Mouse (Mus musculus): ENCODE data around the gene Ndufs8. TPM values are rescaled to one million over a fixed set of nuclear protein-coding genes. Genes with fewer than 3 reads are reported as not detected.
A peak's percentile ranks its signal among the peaks of the same experiment; 100 is the strongest.

Ndufs8 gene
- polyA plus RNA-seq, 1 experiment from 2014 or later: 225 TPM

DNA sequence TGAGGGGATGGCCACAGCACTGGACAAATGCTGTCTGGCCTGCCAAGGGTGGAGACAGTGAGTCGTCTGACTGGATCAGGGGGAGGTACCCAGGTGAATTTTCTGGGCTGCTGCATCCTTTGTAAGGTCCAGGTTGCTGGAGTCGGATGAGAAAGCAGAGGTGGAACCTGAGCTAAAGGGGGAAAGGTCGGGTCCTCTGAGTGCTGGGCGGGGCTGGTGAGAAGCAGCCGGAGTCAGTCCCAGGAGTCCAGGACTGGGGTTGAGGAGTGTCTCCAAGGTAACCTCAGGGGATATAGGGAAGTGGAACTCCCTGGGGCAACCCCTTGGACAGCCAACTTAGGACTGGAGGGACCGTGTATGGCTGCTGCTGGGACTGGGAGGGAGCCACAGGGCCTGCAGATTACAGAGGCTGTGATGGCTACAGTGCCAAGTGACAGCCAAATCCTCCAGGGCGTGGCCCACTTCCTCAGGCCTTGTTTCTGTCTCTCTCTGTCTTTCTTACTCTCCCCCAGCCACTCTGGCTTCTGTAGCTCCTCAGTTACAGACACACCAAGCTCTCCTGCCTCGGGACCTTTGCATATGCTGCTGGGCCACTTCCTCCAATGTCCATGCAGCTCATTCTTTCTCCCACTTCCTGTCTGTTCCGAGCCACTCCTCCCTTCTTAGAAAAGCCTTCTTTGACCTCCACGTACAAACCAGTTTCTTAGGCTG is 10.2 kb upstream of the Ndufs8 start:
- ATAC-seq (no peak), DNase-seq (ENCODE audit: low spot score) (no peak)
- no peak overlapping the region for H3K4me2 ChIP-seq (replicated peaks; ENCODE audit: low read depth, low read length)
- peak overlapping the region; percentile 66; the same call in 1 of the 2 replicates for H3K27ac ChIP-seq (ENCODE audit: low read length)
- 43% methylated on average over 10 of the region's 10 CpGs for WGBS
- H3K9ac ChIP-seq (replicated peaks; ENCODE audit: low read depth): no peak overlapping the region
- H3K27me3 ChIP-seq (replicated peaks; ENCODE audit: insufficient read depth, low read length): no peaks in the 10 kb centered on the region
- H3K4me3 ChIP-seq (ENCODE audit: low read depth, low read length): no peak overlapping the region
- H3K9me3 ChIP-seq (ENCODE audit: low read length): no peaks in the 10 kb centered on the region
- no peaks in the 10 kb centered on the region for H3K36me3 ChIP-seq (ENCODE audit: insufficient read depth, low read length)
- peaks cover 17% of the 10 kb centered on the region; the same call in 1 of the 2 replicates for H3K4me1 ChIP-seq (ENCODE audit: insufficient read depth, low read depth, low read length)
- TF ChIP-seq CTCF (IDR thresholded peaks at IDR 0.05) (no peak), EP300 (IDR thresholded peaks at IDR 0.05) (no peak)

DNA sequence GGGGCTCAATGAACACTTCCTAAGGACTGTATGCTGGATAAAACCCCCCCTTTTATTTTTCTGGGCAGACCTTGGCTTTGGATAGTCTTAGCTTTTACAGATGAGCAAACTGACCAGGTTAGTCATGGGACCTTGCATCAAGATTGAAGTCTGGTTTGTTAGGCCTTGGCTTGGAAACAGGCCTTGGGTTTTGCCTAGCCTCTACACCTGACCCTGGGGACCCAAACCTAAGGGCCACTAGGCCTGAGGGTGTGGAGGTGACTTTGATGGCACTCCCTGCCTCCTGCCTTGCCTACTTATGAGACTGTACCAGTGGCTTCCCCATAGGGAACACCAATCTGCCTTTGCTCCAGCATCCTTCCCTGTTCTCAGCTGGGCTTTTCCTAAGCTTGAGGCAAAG is 7.4 kb upstream of the Ndufs8 start:
- Histone ChIP-seq H3K4me3 (ENCODE audit: low read depth, low read length) (no peak overlapping the region), H3K9ac (replicated peaks; ENCODE audit: low read depth) (no peak overlapping the region), H3K36me3 (ENCODE audit: insufficient read depth, low read length) (no peaks in the 10 kb centered on the region), H3K9me3 (ENCODE audit: low read length) (no peaks in the 10 kb centered on the region), H3K27ac (ENCODE audit: low read length) (no peak overlapping the region), H3K4me1 (ENCODE audit: insufficient read depth, low read depth, low read length) (peaks cover 17% of the 10 kb centered on the region; the same call in 1 of the 2 replicates), H3K27me3 (replicated peaks; ENCODE audit: insufficient read depth, low read length) (no peaks in the 10 kb centered on the region), H3K4me2 (replicated peaks; ENCODE audit: low read depth, low read length) (no peak overlapping the region)
- no peak for TF ChIP-seq CTCF (IDR thresholded peaks at IDR 0.05)
- no peak for TF ChIP-seq EP300 (IDR thresholded peaks at IDR 0.05)
- no peak for ATAC-seq
- DNase-seq (ENCODE audit: low spot score): no peak

DNA sequence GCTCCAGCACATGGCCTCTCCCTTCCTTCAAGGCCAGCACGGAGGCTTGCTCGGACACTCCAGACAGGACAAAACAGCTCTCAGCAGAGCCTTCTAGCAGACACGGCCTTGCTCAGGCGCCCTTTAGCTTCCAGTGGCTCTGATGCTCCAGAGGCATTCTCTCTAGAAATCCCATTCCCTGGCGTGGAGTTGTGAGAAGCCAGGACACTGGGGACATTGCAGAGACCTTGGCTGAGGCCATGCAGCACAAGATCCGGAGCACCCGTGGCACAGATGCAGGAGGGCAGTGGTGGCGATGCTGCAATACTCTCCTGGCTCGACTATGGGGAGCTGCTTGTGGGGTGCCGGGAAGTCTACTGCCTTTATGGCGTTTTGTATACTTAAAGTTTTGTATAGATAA is 4.2 kb upstream of the Ndufs8 start:
- Histone ChIP-seq H3K4me3 (ENCODE audit: low read depth, low read length) (no peak overlapping the region), H3K27me3 (replicated peaks; ENCODE audit: insufficient read depth, low read length) (no peaks in the 10 kb centered on the region), H3K4me1 (ENCODE audit: insufficient read depth, low read depth, low read length) (peaks cover 7% of the 10 kb centered on the region; the same call in 1 of the 2 replicates), H3K9me3 (ENCODE audit: low read length) (no peaks in the 10 kb centered on the region), H3K36me3 (ENCODE audit: insufficient read depth, low read length) (no peaks in the 10 kb centered on the region), H3K4me2 (replicated peaks; ENCODE audit: low read depth, low read length) (no peak overlapping the region), H3K9ac (replicated peaks; ENCODE audit: low read depth) (no peak overlapping the region), H3K27ac (ENCODE audit: low read length) (no peak overlapping the region)
- ATAC-seq: no peak
- no peak for TF ChIP-seq EP300 (IDR thresholded peaks at IDR 0.05)
- no peak for TF ChIP-seq CTCF (IDR thresholded peaks at IDR 0.05)
- WGBS: 62% methylated on average over 11 of the region's 11 CpGs
- no peak for DNase-seq (ENCODE audit: low spot score)

DNA sequence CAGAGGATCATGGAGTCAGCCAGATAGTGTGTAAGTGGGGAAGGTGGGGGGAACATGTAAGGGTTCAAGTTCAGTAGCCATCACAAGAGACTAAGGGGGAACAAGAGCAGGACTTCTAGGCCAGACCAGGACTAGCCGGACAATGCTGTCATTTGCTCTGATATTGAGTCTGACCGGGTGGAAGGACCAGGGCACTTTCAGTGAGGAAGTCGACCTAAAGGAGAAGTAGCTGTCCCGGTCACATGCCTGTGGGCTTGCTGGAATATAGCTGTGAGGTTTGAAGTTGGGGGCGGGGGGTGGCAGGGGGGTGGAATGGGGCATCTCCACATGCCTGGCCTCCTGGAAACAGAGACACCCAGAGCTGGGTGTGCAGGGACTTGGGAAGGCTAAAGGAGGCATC is 2.0 kb upstream of the Ndufs8 start:
- H3K36me3 ChIP-seq (ENCODE audit: insufficient read depth, low read length): 0 out of 2 replicates have a peak, but pooled peaks cover 4% of the 10 kb centered on the region
- ATAC-seq: no peak
- WGBS: 93% methylated on average over 5 of the region's 5 CpGs
- H3K4me1 ChIP-seq (ENCODE audit: insufficient read depth, low read depth, low read length): peaks cover 7% of the 10 kb centered on the region; the same call in 1 of the 2 replicates
- H3K9me3 ChIP-seq (ENCODE audit: low read length): no peaks in the 10 kb centered on the region
- no peak overlapping the region for H3K27ac ChIP-seq (ENCODE audit: low read length)
- TF ChIP-seq EP300 (IDR thresholded peaks at IDR 0.05) (no peak), CTCF (IDR thresholded peaks at IDR 0.05) (no peak)
- no peak overlapping the region for H3K9ac ChIP-seq (replicated peaks; ENCODE audit: low read depth)
- no peaks in the 10 kb centered on the region for H3K27me3 ChIP-seq (replicated peaks; ENCODE audit: insufficient read depth, low read length)
- no peak for DNase-seq (ENCODE audit: low spot score)
- no peak overlapping the region for H3K4me2 ChIP-seq (replicated peaks; ENCODE audit: low read depth, low read length)
- no peak overlapping the region for H3K4me3 ChIP-seq (ENCODE audit: low read depth, low read length)

DNA sequence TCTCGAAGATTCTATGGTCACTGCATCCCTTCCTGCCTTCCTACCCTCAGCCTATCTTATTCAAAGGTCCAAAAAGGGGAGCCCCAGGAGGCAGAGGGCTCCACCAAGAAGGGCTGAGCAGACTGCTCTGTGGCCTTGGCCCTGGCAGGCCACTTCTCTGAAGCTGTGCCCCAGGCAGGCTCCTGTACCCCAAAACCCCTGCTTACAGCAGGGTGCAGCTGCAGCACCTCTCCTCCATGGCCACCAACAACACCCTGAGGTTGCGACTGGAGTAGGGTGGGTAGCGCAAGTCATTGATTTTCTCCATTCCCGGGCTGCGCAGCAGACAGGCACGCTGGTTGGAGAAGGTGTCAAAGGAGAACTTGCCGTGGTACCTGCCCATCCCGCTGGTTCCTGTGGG is 1.1 kb upstream of the Ndufs8 start:
- TF ChIP-seq EP300 (IDR thresholded peaks at IDR 0.05) (no peak), CTCF (IDR thresholded peaks at IDR 0.05) (no peak)
- DNase-seq (ENCODE audit: low spot score): no peak
- no peak overlapping the region for H3K4me3 ChIP-seq (ENCODE audit: low read depth, low read length)
- WGBS: 83% methylated on average over 8 of the region's 8 CpGs
- H3K4me2 ChIP-seq (replicated peaks; ENCODE audit: low read depth, low read length): peak overlapping the region; percentile 77; the same call in 1 of the 2 replicates
- H3K27me3 ChIP-seq (replicated peaks; ENCODE audit: insufficient read depth, low read length): no peaks in the 10 kb centered on the region
- H3K9me3 ChIP-seq (ENCODE audit: low read length): no peaks in the 10 kb centered on the region
- H3K36me3 ChIP-seq (ENCODE audit: insufficient read depth, low read length): 0 out of 2 replicates have a peak, but pooled peaks cover 8% of the 10 kb centered on the region
- ATAC-seq: no peak
- H3K9ac ChIP-seq (replicated peaks; ENCODE audit: low read depth): no peak overlapping the region
- peak overlapping the region; percentile 77; the same call in 1 of the 2 replicates for H3K27ac ChIP-seq (ENCODE audit: low read length)
- H3K4me1 ChIP-seq (ENCODE audit: insufficient read depth, low read depth, low read length): peaks cover 7% of the 10 kb centered on the region; the same call in 1 of the 2 replicates

DNA sequence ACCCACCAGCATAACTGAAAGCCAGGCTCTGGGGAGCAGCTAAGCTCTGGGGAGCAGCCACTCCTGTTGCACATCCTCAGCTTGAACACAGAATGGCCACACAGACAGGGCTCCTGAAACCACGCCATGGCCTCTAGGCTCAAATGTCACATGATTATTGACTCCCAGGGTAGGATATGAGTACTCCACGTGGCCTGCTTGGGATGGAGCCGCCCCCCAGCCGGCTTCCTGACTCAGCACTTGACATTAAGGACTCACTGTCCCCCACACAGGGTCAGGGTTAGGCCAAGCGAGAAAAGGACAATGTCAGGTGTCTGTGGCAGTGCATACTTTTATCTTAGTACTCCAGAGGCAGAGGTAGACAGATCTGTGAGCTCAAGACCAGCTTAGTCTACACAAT is 2.4 kb downstream of the Ndufs8 start:
- Histone ChIP-seq H3K4me1 (ENCODE audit: insufficient read depth, low read depth, low read length) (peaks cover 18% of the 10 kb centered on the region), H3K27ac (ENCODE audit: low read length) (no peak overlapping the region), H3K4me3 (ENCODE audit: low read depth, low read length) (no peak overlapping the region), H3K36me3 (ENCODE audit: insufficient read depth, low read length) (0 out of 2 replicates have a peak, but pooled peaks cover 9% of the 10 kb centered on the region), H3K9ac (replicated peaks; ENCODE audit: low read depth) (no peak overlapping the region), H3K4me2 (replicated peaks; ENCODE audit: low read depth, low read length) (no peak overlapping the region), H3K9me3 (ENCODE audit: low read length) (no peaks in the 10 kb centered on the region), H3K27me3 (replicated peaks; ENCODE audit: insufficient read depth, low read length) (no peaks in the 10 kb centered on the region)
- WGBS: 65% methylated on average over 5 of the region's 5 CpGs
- ATAC-seq (no peak), DNase-seq (ENCODE audit: low spot score) (no peak)
- no peak for TF ChIP-seq CTCF (IDR thresholded peaks at IDR 0.05)
- TF ChIP-seq EP300 (IDR thresholded peaks at IDR 0.05): no peak
